Mouse (Mus musculus) stomach, postnatal 0 days (tissue): ENCODE measurements at regions not wholly inside any gene's neighbourhood (a gene's known extent, or its start where the extent isn't known, plus 50 kb on each side); places are given as distances from the start of the nearest gene placed in this dataset.

Experiments
- CTCF ChIP-seq: IDR thresholded peaks from 2 replicates; pipeline ENCODE4 v1.5.1; 2016; ENCODE audit warnings: antibody characterized with exemption, low read depth, mild to moderate bottlenecking, moderate library complexity
- EP300 ChIP-seq: optimal IDR thresholded peaks from 2 replicates; pipeline ENCODE3; 2016; ENCODE audit warnings: antibody characterized with exemption

GRCm38 (mm10) chr11:114261959-114262358 lies 195.1 kb upstream of the Sdk2 start:
- TF ChIP-seq CTCF (no peak), EP300 (no peak)
